Mouse (Mus musculus) limb, embryonic 10.5 days (tissue): ENCODE data around the gene Dph3. TPM values are rescaled to one million over a fixed set of nuclear protein-coding genes. Genes with fewer than 3 reads are reported as not detected.

Experiments used
- DNase-seq: peaks from one replicate; pipeline ENCODE4 v3.0.0-alpha.2; 2017; ENCODE audit warnings: low spot score
- H3K27ac ChIP-seq: fragments of 300-500 bp; sonication (generic); 2 replicates; pipeline ENCODE4 v1.5.1; 2016; ENCODE audit warnings: mild to moderate bottlenecking
- H3K27me3 ChIP-seq: fragments of 300-500 bp; sonication (generic); 2 replicates; pipeline ENCODE4 v1.6.1; 2016; ENCODE audit warnings: low read depth, mild to moderate bottlenecking; ENCODE audit not compliant: poor library complexity, severe bottlenecking
- H3K36me3 ChIP-seq: fragments of 300-500 bp; sonication (generic); 2 replicates; pipeline ENCODE4 v1.6.1; 2016; ENCODE audit warnings: mild to moderate bottlenecking, moderate library complexity
- H3K4me1 ChIP-seq: fragments of 300-500 bp; sonication (generic); 2 replicates; pipeline ENCODE4 v1.6.1; 2016
- H3K4me3 ChIP-seq: fragments of 300-500 bp; sonication (generic); 2 replicates; pipeline ENCODE4 v1.5.1; 2016; ENCODE audit warnings: mild to moderate bottlenecking, moderate library complexity
- H3K9me3 ChIP-seq: fragments of 300-500 bp; sonication (generic); replicated peaks from 2 replicates; pipeline ENCODE4 v1.6.1; 2016; ENCODE audit warnings: mild to moderate bottlenecking
- WGBS: fragments of 180-500 bp; shearing (Covaris S2); methylation state at CpG from one replicate; pipeline ENCODE4 v1.1.7; 2016; 5-methylcytosine and 5-hydroxymethylcytosine counted together
- polyA plus RNA-seq: library from polyadenylated mRNA; unstranded; fragments of >200 nt; fragmentation: Nextera tagmentation; extraction: Ambion mirVana; gene quantifications from 2 replicates; pipeline ENCODE4 v1.2.1, GENCODE M21; 2016

The Dph3 gene
- polyA plus RNA-seq, 1 experiment from 2014 or later, result 81.4 TPM

DNA sequence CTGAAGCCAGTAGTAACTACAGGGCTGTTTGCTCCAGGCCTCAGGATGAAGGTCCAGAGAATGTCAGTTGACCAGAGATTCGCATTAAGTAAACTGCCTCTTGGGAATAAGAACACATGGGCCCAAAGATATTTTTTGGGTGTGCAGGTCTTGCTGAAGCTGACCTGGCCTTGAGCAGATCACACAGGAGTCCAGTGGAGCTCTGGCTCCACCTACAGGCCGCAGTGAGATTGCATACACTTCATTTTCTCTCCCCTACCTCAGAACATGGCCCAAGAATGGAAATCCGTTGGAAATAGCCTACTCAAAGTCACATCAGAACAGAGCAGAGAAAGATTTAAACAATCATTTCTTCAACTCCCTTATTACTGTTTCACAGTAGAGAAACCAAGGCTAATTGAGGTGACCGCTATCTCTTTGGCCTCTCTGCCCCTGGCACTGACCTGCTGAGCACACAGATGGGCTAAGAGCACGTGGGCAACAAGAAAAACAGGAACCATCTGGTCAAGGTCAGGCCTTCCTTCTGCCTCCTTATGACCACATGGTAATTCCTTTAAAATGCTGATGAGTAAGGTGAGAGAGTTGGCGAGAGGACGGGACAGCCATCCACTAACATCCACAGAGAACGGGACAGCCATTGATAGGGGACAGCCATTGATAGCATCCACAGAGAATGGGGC is 8.5 kb downstream of the Dph3 start:
- H3K9me3 ChIP-seq, result no peaks in the 10 kb centered on the region
- DNase-seq, result peak; percentile 86
- WGBS, result 45% methylated on average over 8 of the region's 8 CpGs
- H3K27me3 ChIP-seq, result no peaks in the 10 kb centered on the region
- H3K4me3 ChIP-seq, result no peak overlapping the region
- H3K36me3 ChIP-seq, result peaks cover 18% of the 10 kb centered on the region
- no peak overlapping the region for H3K27ac ChIP-seq
- peaks cover 22% of the 10 kb centered on the region for H3K4me1 ChIP-seq

DNA sequence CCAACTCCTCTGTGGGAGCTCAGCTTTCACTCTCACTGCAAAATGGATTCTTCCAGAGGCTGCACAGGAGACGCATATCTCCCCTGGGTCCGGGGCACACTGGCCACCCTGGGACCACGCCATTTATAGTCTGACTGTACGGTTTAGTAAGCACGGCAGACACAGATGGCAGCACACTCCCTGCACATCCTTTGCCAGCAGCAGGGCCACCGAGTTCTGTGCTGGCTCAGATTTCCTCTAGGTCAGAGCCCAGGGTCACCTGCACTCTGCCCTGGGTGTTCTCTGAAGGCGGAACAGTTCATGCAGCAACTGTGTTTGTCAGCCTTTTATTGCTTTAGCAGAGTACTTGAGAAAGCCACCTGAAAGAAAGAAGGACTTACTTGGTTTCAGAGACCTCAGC is 11.6 kb downstream of the Dph3 start:
- WGBS, result 52% methylated on average over 7 of the region's 7 CpGs
- H3K27me3 ChIP-seq, result no peaks in the 10 kb centered on the region
- H3K9me3 ChIP-seq, result no peaks in the 10 kb centered on the region
- peaks cover 22% of the 10 kb centered on the region for H3K4me1 ChIP-seq
- H3K36me3 ChIP-seq, result no peaks in the 10 kb centered on the region
- no peak overlapping the region for H3K4me3 ChIP-seq
- no peak for DNase-seq
- H3K27ac ChIP-seq, result peak overlapping the region; percentile 14

DNA sequence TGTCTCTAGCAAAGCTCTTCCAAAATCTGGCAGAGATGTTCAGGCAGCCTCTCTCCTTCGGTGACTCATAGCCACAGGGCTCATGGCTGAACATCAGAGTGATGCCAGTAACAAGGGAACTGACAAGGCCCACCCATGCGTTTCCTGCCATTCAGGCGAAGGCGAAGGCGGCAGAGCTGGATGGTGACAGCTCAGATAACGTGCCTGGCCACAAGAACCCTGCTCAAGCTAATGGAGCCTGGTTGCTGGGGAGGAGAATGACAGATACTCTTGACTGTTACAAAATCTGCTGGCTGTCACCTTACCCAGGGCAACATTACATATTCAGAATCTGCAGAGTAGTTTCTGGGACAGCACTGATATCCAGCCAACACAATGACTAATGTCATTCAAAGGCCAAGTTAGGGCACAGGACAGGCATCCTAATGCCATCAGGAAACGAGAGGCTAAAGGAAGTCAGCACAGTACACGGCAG is 12.3 kb downstream of the Dph3 start:
- WGBS, result 65% methylated on average over 8 of the region's 8 CpGs
- Histone ChIP-seq H3K9me3 (no peaks in the 10 kb centered on the region), H3K4me3 (no peak overlapping the region), H3K36me3 (no peaks in the 10 kb centered on the region), H3K27ac (peak overlapping the region; percentile 14), H3K4me1 (peaks cover 22% of the 10 kb centered on the region), H3K27me3 (no peaks in the 10 kb centered on the region)
- DNase-seq, result peak; percentile 34

DNA sequence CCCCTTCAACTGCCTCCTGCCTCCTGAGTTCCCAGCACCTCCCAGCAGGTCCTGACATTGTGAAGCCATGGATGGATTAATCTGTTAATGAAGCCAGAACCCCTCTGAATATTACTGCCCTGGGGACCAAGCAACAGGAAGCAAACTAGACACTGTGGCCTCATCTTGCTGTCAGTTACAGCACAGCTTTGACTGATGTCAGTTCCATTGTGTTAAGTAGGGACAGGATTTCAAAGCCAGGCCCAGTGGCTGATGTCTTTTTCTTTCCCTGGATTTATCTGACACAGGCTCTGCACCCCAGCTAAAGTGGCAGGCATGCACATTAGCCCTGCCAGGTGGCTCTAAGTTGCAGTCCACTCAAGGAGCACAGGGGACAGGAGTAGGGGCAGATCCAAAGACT is 12.7 kb downstream of the Dph3 start:
- Histone ChIP-seq H3K27ac (no peak overlapping the region), H3K36me3 (no peaks in the 10 kb centered on the region), H3K27me3 (no peaks in the 10 kb centered on the region), H3K9me3 (no peaks in the 10 kb centered on the region), H3K4me3 (no peak overlapping the region), H3K4me1 (peaks cover 22% of the 10 kb centered on the region)
- no peak for DNase-seq

DNA sequence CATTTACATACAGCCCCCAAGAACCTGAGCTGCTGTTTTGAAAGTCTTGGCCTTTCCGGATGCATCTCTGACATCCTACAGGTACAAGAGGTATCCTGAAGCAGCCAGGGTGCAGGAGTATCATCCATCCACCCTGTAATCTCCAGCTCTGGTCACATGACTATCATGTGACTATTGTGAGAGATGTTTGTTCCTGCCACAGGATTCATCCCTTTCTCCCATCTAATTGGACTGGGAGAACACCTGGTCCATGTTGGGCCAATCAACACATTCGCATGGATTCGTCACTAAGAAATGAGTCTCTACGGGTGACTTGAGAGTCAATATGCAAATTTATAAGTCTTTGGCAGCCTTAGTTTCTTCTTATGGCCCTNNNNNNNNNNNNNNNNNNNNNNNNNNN is 24.1 kb downstream of the Dph3 start:
- Histone ChIP-seq H3K27ac (no peak overlapping the region), H3K4me1 (no peaks in the 10 kb centered on the region), H3K27me3 (no peaks in the 10 kb centered on the region), H3K36me3 (no peaks in the 10 kb centered on the region), H3K9me3 (no peaks in the 10 kb centered on the region; the same call in 1 of the 2 replicates), H3K4me3 (no peak overlapping the region)
- 82% methylated on average over 4 of the region's 4 CpGs for WGBS
- no peak for DNase-seq

DNA sequence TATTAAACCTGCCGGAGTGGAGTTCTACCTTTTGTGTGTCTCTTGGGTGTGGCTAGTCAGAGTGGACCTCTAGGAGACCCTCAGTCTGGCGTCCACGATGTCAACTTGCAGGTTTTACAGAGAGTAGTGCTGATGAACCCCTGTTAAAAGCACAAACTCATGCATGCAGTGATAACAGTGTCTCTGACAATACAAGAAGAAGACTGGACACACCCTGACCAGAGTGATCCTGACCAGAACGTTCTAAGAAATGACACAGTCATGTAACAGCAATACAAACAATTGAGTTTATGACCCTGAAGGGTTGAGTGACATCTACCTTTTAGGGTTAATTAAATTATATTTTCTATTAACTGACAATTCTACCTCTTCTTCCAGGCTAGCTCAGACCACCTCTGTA is 27.9 kb downstream of the Dph3 start:
- Histone ChIP-seq H3K9me3 (no peaks in the 10 kb centered on the region; the same call in 1 of the 2 replicates), H3K4me1 (0 out of 2 replicates have a peak, but pooled peaks cover 5% of the 10 kb centered on the region), H3K27ac (no peak overlapping the region), H3K27me3 (no peaks in the 10 kb centered on the region), H3K4me3 (no peak overlapping the region), H3K36me3 (no peaks in the 10 kb centered on the region)
- DNase-seq, result no peak
- WGBS, result 93% methylated on average over 4 of the region's 4 CpGs

DNA sequence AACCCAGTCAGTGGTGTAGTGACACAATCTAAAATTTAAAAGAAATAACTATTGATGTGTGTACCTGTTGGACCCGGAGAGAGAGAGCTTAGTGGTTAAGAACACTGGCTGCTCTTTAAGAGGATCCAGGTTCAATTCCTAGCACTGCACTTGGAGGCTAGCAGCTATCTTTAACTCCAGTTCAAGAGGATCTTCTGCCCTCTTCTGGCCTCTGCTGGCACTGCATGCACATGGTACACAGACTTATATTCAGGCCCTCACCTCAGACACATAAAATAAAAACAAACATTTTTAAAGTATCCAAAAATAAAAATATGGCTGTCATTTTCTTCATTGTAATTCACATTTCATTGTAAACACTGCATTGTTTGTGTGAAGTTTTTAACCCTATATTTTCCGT is 28.9 kb downstream of the Dph3 start:
- Histone ChIP-seq H3K27me3 (no peaks in the 10 kb centered on the region), H3K4me1 (0 out of 2 replicates have a peak, but pooled peaks cover 5% of the 10 kb centered on the region), H3K9me3 (no peaks in the 10 kb centered on the region; the same call in 1 of the 2 replicates), H3K27ac (no peak overlapping the region), H3K4me3 (no peak overlapping the region), H3K36me3 (no peaks in the 10 kb centered on the region)
- 98% methylated on average over 2 of the region's 2 CpGs for WGBS
- no peak for DNase-seq

DNA sequence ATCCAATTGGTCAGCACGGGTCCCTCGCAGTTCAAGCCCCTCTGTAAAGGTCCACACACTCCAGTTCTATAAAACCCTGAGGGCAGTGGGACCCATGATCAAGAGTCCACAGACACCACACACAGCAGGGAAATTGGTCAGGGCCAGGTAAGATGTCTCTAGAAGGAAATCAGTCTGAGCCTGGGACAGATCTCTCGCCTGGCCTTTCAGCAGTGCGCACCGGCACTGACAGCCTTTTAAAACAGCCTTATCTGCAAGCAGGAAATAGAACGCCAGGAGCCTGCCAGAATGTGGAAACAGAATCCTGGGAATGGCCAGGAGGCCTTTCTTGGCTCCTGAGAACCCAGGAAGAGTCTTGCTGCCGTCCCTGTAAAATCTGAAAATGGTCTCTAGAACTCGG is 29.7 kb downstream of the Dph3 start:
- no peaks in the 10 kb centered on the region for H3K36me3 ChIP-seq
- no peak for DNase-seq
- H3K9me3 ChIP-seq, result no peaks in the 10 kb centered on the region; the same call in 1 of the 2 replicates
- H3K27ac ChIP-seq, result no peak overlapping the region
- no peaks in the 10 kb centered on the region for H3K27me3 ChIP-seq
- WGBS, result 76% methylated on average over 8 of the region's 8 CpGs
- H3K4me3 ChIP-seq, result no peak overlapping the region
- H3K4me1 ChIP-seq, result 0 out of 2 replicates have a peak, but pooled peaks cover 5% of the 10 kb centered on the region

DNA sequence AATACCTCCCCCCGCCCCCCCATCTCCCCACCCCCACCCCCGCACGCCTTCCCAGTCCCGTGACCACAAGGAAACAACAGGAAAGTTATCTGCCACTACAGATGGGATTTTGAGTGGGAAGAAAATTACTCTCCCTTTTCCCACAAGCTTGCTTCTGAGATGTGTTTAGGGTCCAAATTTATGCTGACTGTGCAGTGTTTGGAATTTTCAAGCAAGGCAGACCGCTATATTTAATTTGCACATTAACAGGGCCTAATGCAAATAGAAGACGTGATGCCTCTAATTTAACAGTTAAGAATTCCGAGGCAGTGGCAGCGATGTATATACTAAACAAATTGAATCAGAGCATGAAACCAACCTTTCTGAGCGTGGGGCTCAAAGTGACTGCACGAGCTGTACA is 30.7 kb downstream of the Dph3 start:
- Histone ChIP-seq H3K4me3 (no peak overlapping the region), H3K27me3 (no peaks in the 10 kb centered on the region), H3K4me1 (0 out of 2 replicates have a peak, but pooled peaks cover 5% of the 10 kb centered on the region), H3K9me3 (no peaks in the 10 kb centered on the region; the same call in 1 of the 2 replicates), H3K36me3 (no peaks in the 10 kb centered on the region), H3K27ac (no peak overlapping the region)
- DNase-seq, result no peak
- WGBS, result 75% methylated on average over 10 of the region's 10 CpGs

DNA sequence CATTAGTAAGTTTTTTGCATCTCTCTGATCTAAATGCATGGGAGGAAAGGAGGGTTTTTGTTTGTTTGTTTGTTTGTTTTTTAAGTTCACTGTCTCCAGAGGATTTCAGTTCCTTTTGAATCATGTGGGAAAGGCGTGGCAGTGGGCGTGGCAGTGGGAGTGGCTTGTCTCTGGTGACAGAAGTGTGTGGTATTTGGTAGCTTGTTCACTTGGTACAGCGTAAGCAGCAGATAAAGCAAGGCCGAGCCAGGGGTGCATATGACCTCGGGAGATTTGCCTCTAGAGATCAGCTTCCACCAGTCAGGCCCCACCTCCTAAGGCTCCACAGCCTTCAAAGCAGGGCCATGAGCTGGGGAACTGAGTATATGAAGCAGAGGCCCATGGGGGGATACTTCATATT is 31.6 kb downstream of the Dph3 start:
- no peak for DNase-seq
- Histone ChIP-seq H3K9me3 (no peaks in the 10 kb centered on the region; the same call in 1 of the 2 replicates), H3K27ac (no peak overlapping the region), H3K36me3 (no peaks in the 10 kb centered on the region), H3K4me1 (0 out of 2 replicates have a peak, but pooled peaks cover 5% of the 10 kb centered on the region), H3K27me3 (no peaks in the 10 kb centered on the region), H3K4me3 (no peak overlapping the region)
- 79% methylated on average over 5 of the region's 5 CpGs for WGBS

DNA sequence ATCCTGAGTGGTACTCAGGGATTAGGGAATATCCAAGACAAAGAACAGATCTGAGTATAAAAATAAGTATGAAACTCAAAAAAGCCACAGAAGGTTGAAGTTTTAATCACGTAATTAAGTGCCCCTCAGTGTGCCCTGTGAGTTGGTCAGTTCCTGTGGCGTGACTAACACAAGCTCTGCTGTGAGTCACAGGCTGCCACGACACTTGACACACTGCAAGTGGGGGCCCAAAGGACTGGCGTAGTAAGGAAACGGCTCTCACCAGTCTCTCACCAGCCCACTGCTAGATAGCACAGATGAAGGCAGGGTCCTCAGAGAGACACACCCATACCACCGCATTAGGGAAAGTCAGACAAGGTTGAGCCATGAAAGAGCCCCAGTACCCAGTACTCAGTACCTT is 35.4 kb downstream of the Dph3 start:
- H3K9me3 ChIP-seq, result no peaks in the 10 kb centered on the region
- no peaks in the 10 kb centered on the region for H3K36me3 ChIP-seq
- no peak overlapping the region for H3K4me3 ChIP-seq
- H3K27ac ChIP-seq, result no peak overlapping the region
- DNase-seq, result no peak
- H3K4me1 ChIP-seq, result peaks cover 7% of the 10 kb centered on the region; the same call in 1 of the 2 replicates
- 87% methylated on average over 6 of the region's 6 CpGs for WGBS
- no peaks in the 10 kb centered on the region for H3K27me3 ChIP-seq

DNA sequence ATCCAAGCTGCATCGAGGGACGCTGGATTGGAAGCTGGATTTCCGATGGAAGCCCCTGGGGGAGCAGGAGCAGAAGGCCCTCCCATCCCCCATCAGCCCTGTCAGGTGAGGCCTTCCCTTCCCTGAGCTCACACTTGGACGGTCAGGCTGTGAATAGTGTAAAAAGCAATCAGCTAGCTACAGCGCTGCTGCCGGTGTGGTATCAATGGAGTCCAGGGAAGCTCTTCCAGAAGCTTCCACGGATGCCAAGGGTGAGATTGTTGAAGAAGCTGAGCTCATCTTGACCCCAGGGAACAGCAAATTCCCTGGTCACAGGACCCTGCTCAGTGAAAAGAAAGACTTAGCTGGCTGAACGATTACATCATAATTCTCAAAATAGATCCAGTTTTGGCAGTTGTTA is 39.2 kb downstream of the Dph3 start:
- Histone ChIP-seq H3K27me3 (no peaks in the 10 kb centered on the region), H3K4me1 (peaks cover 5% of the 10 kb centered on the region; the same call in 1 of the 2 replicates), H3K27ac (peak overlapping the region; percentile 30; the same call in 1 of the 2 replicates), H3K9me3 (no peaks in the 10 kb centered on the region), H3K36me3 (no peaks in the 10 kb centered on the region), H3K4me3 (no peak overlapping the region)
- DNase-seq, result no peak
- WGBS, result 92% methylated on average over 8 of the region's 8 CpGs

DNA sequence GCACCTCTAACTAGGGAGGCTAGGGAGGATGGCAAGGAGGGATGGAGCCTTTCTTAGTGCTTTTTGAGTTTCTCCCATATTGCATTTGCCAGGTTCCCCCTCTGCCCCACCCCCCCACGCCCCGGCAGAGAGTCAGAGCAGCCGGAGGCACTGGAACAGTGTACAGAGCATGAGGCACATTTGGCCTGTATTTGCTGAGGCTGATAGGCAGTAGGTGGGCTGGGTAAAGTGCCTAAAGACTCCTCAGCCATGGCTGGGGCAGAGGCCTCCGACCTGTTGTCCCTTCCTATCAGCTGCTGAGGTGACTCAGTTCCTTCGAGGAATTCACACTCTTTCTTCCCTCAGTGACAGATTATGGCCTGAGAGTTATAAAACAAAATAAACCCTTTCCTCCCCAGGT is 43.4 kb downstream of the Dph3 start:
- no peak overlapping the region for H3K27ac ChIP-seq
- H3K27me3 ChIP-seq, result no peaks in the 10 kb centered on the region
- H3K4me3 ChIP-seq, result no peak overlapping the region
- DNase-seq, result no peak
- H3K9me3 ChIP-seq, result no peaks in the 10 kb centered on the region
- WGBS, result 44% methylated on average over 5 of the region's 5 CpGs
- H3K36me3 ChIP-seq, result no peaks in the 10 kb centered on the region
- peaks cover 5% of the 10 kb centered on the region; the same call in 1 of the 2 replicates for H3K4me1 ChIP-seq
